Mouse (Mus musculus): ENCODE measurements around the gene Eid1. TPM values are rescaled to one million over a fixed set of nuclear protein-coding genes. Genes with fewer than 3 reads are reported as not detected.

The Eid1 gene
- total RNA-seq, 1 experiment, result 23.6 TPM

DNA sequence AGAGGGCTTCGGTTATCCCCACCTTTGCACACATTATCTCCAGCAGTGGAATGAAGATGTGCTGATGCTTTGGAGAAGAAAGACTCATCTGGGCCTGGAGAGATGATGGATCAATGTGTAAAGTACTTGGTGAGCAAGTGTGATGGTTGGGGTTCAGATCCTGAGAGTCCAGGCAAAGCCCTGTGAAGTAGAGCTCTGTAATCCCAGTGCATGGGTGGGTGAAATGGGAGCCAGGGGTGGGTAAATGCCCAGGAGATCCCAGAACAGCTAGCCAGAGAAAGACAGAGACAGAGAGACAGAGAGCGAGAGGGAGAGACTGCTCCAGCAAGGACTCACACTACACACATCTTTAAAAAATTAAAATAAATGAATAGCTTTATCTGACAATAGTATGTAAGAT lies 19.6 kb upstream of the Eid1 start:
- TF ChIP-seq CHD2 (IDR thresholded peaks at IDR 0.05; ENCODE audit: low read depth, low read length), result no peak
- TF ChIP-seq ZNF384 (IDR thresholded peaks at IDR 0.05; ENCODE audit: low read depth, low read length), result no peak
- TF ChIP-seq MAFK (IDR thresholded peaks at IDR 0.05; ENCODE audit: insufficient read depth, low read depth, low read length), result no peak
- TF ChIP-seq ZC3H11A (IDR thresholded peaks at IDR 0.05; ENCODE audit: borderline replicate concordance, low read depth, low read length), result no peak
- no peak for TF ChIP-seq HCFC1 (IDR thresholded peaks at IDR 0.05; ENCODE audit: borderline replicate concordance, insufficient read depth, low read length)
- no peak overlapping the region for H3K27ac ChIP-seq (ENCODE audit: insufficient read depth, low read depth, low read length, poor library complexity, severe bottlenecking)
- H3K36me3 ChIP-seq (ENCODE audit: control insufficient read depth, insufficient read depth, low read length, poor library complexity, severe bottlenecking), result no peaks in the 10 kb centered on the region
- in situ Hi-C loops (cut with MboI; ENCODE audit: low sequenced_read_pairs in 2 of 2, unreplicated experiment in 2 of 2), result no loop called here
- no peak overlapping the region for H3K9ac ChIP-seq (ENCODE audit: insufficient read depth, low read depth, low read length, poor library complexity, severe bottlenecking)
- H3K4me3 ChIP-seq (ENCODE audit: insufficient read depth in 1 of 2, low read depth in 1 of 2, low read length in 2 of 2, poor library complexity in 1 of 2, severe bottlenecking in 1 of 2), result no peak overlapping the region
- no peak for DNase-seq (ENCODE audit: low read depth, low spot score)
- H3K9me3 ChIP-seq (ENCODE audit: control insufficient read depth, insufficient read depth, low read depth, low read length), result no peaks in the 10 kb centered on the region
- H3K4me1 ChIP-seq (ENCODE audit: control insufficient read depth in 2 of 2, insufficient read depth in 2 of 2, low read length in 2 of 2, poor library complexity in 1 of 2), result no peaks in the 10 kb centered on the region

DNA sequence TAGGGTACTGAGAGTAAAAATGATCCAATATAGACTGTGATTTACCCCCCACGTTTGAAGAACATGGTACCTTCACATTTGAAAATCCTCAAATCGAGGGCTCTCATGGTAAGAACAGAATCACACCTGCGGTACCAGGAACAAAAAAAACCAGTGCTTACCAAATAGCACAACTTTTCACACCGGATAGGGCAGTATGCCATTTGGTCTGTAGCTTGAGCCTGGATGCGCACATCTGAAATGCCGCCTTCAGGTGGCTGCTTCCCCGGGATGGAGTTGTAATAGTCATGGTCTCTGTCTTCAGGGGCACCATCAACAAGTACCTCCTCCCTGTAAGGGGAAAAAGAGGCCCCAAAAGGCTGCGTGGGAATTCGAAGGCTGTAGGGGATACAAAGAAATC lies 17.5 kb upstream of the Eid1 start:
- in situ Hi-C loops (cut with MboI; ENCODE audit: low sequenced_read_pairs in 2 of 2, unreplicated experiment in 2 of 2), result no loop called here
- Histone ChIP-seq H3K4me3 (ENCODE audit: insufficient read depth in 1 of 2, low read depth in 1 of 2, low read length in 2 of 2, poor library complexity in 1 of 2, severe bottlenecking in 1 of 2) (no peak overlapping the region), H3K9ac (ENCODE audit: insufficient read depth, low read depth, low read length, poor library complexity, severe bottlenecking) (no peak overlapping the region), H3K4me1 (ENCODE audit: control insufficient read depth in 2 of 2, insufficient read depth in 2 of 2, low read length in 2 of 2, poor library complexity in 1 of 2) (no peaks in the 10 kb centered on the region), H3K36me3 (ENCODE audit: control insufficient read depth, insufficient read depth, low read length, poor library complexity, severe bottlenecking) (no peaks in the 10 kb centered on the region), H3K27ac (ENCODE audit: insufficient read depth, low read depth, low read length, poor library complexity, severe bottlenecking) (no peak overlapping the region), H3K9me3 (ENCODE audit: control insufficient read depth, insufficient read depth, low read depth, low read length) (no peaks in the 10 kb centered on the region)
- TF ChIP-seq CHD2 (IDR thresholded peaks at IDR 0.05; ENCODE audit: low read depth, low read length), result no peak
- TF ChIP-seq ZC3H11A (IDR thresholded peaks at IDR 0.05; ENCODE audit: borderline replicate concordance, low read depth, low read length), result no peak
- TF ChIP-seq MAFK (IDR thresholded peaks at IDR 0.05; ENCODE audit: insufficient read depth, low read depth, low read length), result no peak
- no peak for TF ChIP-seq HCFC1 (IDR thresholded peaks at IDR 0.05; ENCODE audit: borderline replicate concordance, insufficient read depth, low read length)
- TF ChIP-seq ZNF384 (IDR thresholded peaks at IDR 0.05; ENCODE audit: low read depth, low read length), result no peak
- no peak for DNase-seq (ENCODE audit: low read depth, low spot score)

- Histone ChIP-seq H3K4me3 (ENCODE audit: insufficient read depth in 1 of 2, low read depth in 1 of 2, low read length in 2 of 2, poor library complexity in 1 of 2, severe bottlenecking in 1 of 2) (no peak overlapping the region), H3K9ac (ENCODE audit: insufficient read depth, low read depth, low read length, poor library complexity, severe bottlenecking) (no peak overlapping the region), H3K4me1 (ENCODE audit: control insufficient read depth in 2 of 2, insufficient read depth in 2 of 2, low read length in 2 of 2, poor library complexity in 1 of 2) (peaks cover 0 to 5% of the 10 kb centered on the region in 2 experiments; a peak in 1 of 4 replicates), H3K36me3 (ENCODE audit: control insufficient read depth, insufficient read depth, low read length, poor library complexity, severe bottlenecking) (no peaks in the 10 kb centered on the region), H3K27ac (ENCODE audit: insufficient read depth, low read depth, low read length, poor library complexity, severe bottlenecking) (no peak overlapping the region), H3K9me3 (ENCODE audit: control insufficient read depth, insufficient read depth, low read depth, low read length) (no peaks in the 10 kb centered on the region)
- TF ChIP-seq ZNF384 (IDR thresholded peaks at IDR 0.05; ENCODE audit: low read depth, low read length) (no peak), ZC3H11A (IDR thresholded peaks at IDR 0.05; ENCODE audit: borderline replicate concordance, low read depth, low read length) (peak; percentile 95)
- DNase-seq (ENCODE audit: low read depth, low spot score), result peak; percentile 47
- in situ Hi-C loops (cut with MboI; ENCODE audit: low sequenced_read_pairs in 2 of 2, unreplicated experiment in 2 of 2), result no loop called here
Measured at GRCm38 (mm10) chr2:125659823-125660536, 12.9 kb upstream of the Eid1 start.

DNA sequence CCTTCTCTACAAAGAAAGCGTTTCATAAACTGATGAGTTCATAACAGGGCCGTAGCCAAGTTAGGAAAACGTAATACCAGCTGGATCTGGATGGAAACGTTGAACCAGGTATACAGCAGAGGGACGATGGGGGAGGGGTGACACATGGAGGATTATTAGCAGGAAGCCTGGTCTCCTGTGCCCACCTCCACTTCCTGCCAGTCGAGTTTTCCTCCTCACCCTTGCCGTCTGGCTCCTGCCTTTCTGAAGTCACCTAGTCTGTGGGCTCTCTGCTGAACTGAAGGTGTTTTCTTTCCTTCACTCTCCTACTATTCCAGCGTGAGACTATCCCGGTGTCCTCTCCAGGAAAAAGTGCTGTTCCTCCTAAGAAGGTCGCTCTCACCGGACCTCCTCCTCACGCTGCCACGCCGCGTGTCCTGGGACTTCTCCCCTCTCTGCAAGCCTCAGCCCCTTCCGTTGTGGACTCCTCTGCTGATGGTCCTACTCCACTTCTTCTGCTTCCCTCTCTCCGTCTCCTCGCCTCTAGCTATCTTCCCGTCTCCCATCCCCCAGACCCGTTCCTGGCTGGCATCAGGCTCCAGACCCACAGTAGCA lies 12.3 kb upstream of the Eid1 start:
- Histone ChIP-seq H3K36me3 (ENCODE audit: control insufficient read depth, insufficient read depth, low read length, poor library complexity, severe bottlenecking) (no peaks in the 10 kb centered on the region), H3K4me3 (ENCODE audit: insufficient read depth in 1 of 2, low read depth in 1 of 2, low read length in 2 of 2, poor library complexity in 1 of 2, severe bottlenecking in 1 of 2) (no peak overlapping the region), H3K9ac (ENCODE audit: insufficient read depth, low read depth, low read length, poor library complexity, severe bottlenecking) (no peak overlapping the region), H3K27ac (ENCODE audit: insufficient read depth, low read depth, low read length, poor library complexity, severe bottlenecking) (no peak overlapping the region), H3K4me1 (ENCODE audit: control insufficient read depth in 2 of 2, insufficient read depth in 2 of 2, low read length in 2 of 2, poor library complexity in 1 of 2) (peaks cover 0 to 5% of the 10 kb centered on the region in 2 experiments; a peak in 1 of 4 replicates), H3K9me3 (ENCODE audit: control insufficient read depth, insufficient read depth, low read depth, low read length) (no peaks in the 10 kb centered on the region)
- TF ChIP-seq ZNF384 (IDR thresholded peaks at IDR 0.05; ENCODE audit: low read depth, low read length) (no peak), HCFC1 (IDR thresholded peaks at IDR 0.05; ENCODE audit: borderline replicate concordance, insufficient read depth, low read length) (no peak), ZC3H11A (IDR thresholded peaks at IDR 0.05; ENCODE audit: borderline replicate concordance, low read depth, low read length) (no peak), MAFK (IDR thresholded peaks at IDR 0.05; ENCODE audit: insufficient read depth, low read depth, low read length) (no peak), CHD2 (IDR thresholded peaks at IDR 0.05; ENCODE audit: low read depth, low read length) (no peak)
- in situ Hi-C loops (cut with MboI; ENCODE audit: low sequenced_read_pairs in 2 of 2, unreplicated experiment in 2 of 2), result no loop called here
- no peak for DNase-seq (ENCODE audit: low read depth, low spot score)

Measured in ES-E14 (cell line).